Mouse (Mus musculus): ENCODE measurements around the gene Hcst. TPM values are rescaled to one million over a fixed set of nuclear protein-coding genes. Genes with fewer than 3 reads are reported as not detected.

Hcst gene
- polyA plus RNA-seq, 1 experiment from 2014 or later = 0.39 TPM

- no peak for ATAC-seq (ENCODE audit: insufficient number of reproducible peaks, low FRiP score, low TSS enrichment, low read depth)
- Histone ChIP-seq H3K4me2 (ENCODE audit: low read depth, severe bottlenecking) (peak overlapping the region; percentile 96), H3K27me3 (ENCODE audit: control insufficient read depth, insufficient read depth, low read length) (peaks cover 20% of the 10 kb centered on the region), H3K9ac (ENCODE audit: low read length) (no peak overlapping the region), H3K4me3 (ENCODE audit: low read depth, low read length) (peak overlapping the region; percentile 46), H3K4me1 (ENCODE audit: control insufficient read depth, insufficient read depth, low read length) (no peaks in the 10 kb centered on the region; the same call in 1 of the 2 replicates), H3K36me3 (ENCODE audit: control insufficient read depth, insufficient read depth, low read length) (no peaks in the 10 kb centered on the region), H3K27ac (replicated peaks; ENCODE audit: low read depth, low read length) (no peak overlapping the region), H3K9me3 (ENCODE audit: control insufficient read depth, low read length) (no peaks in the 10 kb centered on the region)
- no peak for DNase-seq (ENCODE audit: low spot score)
- 47% methylated on average over 23 of the region's 23 CpGs for WGBS
Observed at GRCm38 (mm10) chr7:30423071-30423641, 3.5 kb upstream of the Hcst start.

- H3K4me1 ChIP-seq (ENCODE audit: control insufficient read depth, insufficient read depth, low read length) = no peaks in the 10 kb centered on the region; the same call in 1 of the 2 replicates
- DNase-seq (ENCODE audit: low spot score) = no peak
- no peak overlapping the region for H3K27ac ChIP-seq (replicated peaks; ENCODE audit: low read depth, low read length)
- peak overlapping the region; percentile 96 for H3K4me2 ChIP-seq (ENCODE audit: low read depth, severe bottlenecking)
- WGBS = 16% methylated on average over 9 of the region's 9 CpGs
- no peaks in the 10 kb centered on the region for H3K9me3 ChIP-seq (ENCODE audit: control insufficient read depth, low read length)
- ATAC-seq (ENCODE audit: insufficient number of reproducible peaks, low FRiP score, low TSS enrichment, low read depth) = no peak
- peak overlapping the region; percentile 46 for H3K4me3 ChIP-seq (ENCODE audit: low read depth, low read length)
- H3K27me3 ChIP-seq (ENCODE audit: control insufficient read depth, insufficient read depth, low read length) = peaks cover 20% of the 10 kb centered on the region
- H3K36me3 ChIP-seq (ENCODE audit: control insufficient read depth, insufficient read depth, low read length) = no peaks in the 10 kb centered on the region
- peak overlapping the region; percentile 55; the same call in 1 of the 2 replicates for H3K9ac ChIP-seq (ENCODE audit: low read length)
Observed at GRCm38 (mm10) chr7:30422560-30422959, 2.9 kb upstream of the Hcst start.

GRCm38 (mm10) chr7:30421890-30422435 is 2.3 kb upstream of the Hcst start:
- no peak overlapping the region; the same call in 1 of the 2 replicates for H3K27ac ChIP-seq (replicated peaks; ENCODE audit: low read depth, low read length)

GRCm38 (mm10) chr7:30421175-30421889 is 1.7 kb upstream of the Hcst start, which contains the start of gene Nfkbid:
Gene Nfkbid (plus strand): TSS chr7:30421732.
- 12% methylated on average over 31 of the region's 31 CpGs for WGBS
- ATAC-seq (ENCODE audit: insufficient number of reproducible peaks, low FRiP score, low TSS enrichment, low read depth) (no peak), DNase-seq (ENCODE audit: low spot score) (peak; percentile 45)
- peak within 1 kb of the TSS; percentile 46 for H3K4me3 ChIP-seq (ENCODE audit: low read depth, low read length)
- H3K9ac ChIP-seq (ENCODE audit: low read length) = peak within 1 kb of the TSS; percentile 55
- H3K9me3 ChIP-seq (ENCODE audit: control insufficient read depth, low read length) = no peaks in the 10 kb centered on the region
- peaks cover 20% of the 10 kb centered on the region for H3K27me3 ChIP-seq (ENCODE audit: control insufficient read depth, insufficient read depth, low read length)
- no peaks in the 10 kb centered on the region for H3K36me3 ChIP-seq (ENCODE audit: control insufficient read depth, insufficient read depth, low read length)
- peak within 1 kb of the TSS; percentile 96 for H3K4me2 ChIP-seq (ENCODE audit: low read depth, severe bottlenecking)
- no peak within 1 kb of the TSS; the same call in 1 of the 2 replicates for H3K27ac ChIP-seq (replicated peaks; ENCODE audit: low read depth, low read length)
- no peaks in the 10 kb centered on the region; the same call in 1 of the 2 replicates for H3K4me1 ChIP-seq (ENCODE audit: control insufficient read depth, insufficient read depth, low read length)

More at GRCm38 (mm10) chr7:30421890-30422435, 2.3 kb upstream of the Hcst start:
- Histone ChIP-seq H3K27me3 (ENCODE audit: control insufficient read depth, insufficient read depth, low read length) (peaks cover 20% of the 10 kb centered on the region), H3K9me3 (ENCODE audit: control insufficient read depth, low read length) (no peaks in the 10 kb centered on the region), H3K9ac (ENCODE audit: low read length) (peak overlapping the region; percentile 55), H3K4me2 (ENCODE audit: low read depth, severe bottlenecking) (peak overlapping the region; percentile 96), H3K4me1 (ENCODE audit: control insufficient read depth, insufficient read depth, low read length) (no peaks in the 10 kb centered on the region; the same call in 1 of the 2 replicates), H3K36me3 (ENCODE audit: control insufficient read depth, insufficient read depth, low read length) (no peaks in the 10 kb centered on the region), H3K4me3 (ENCODE audit: low read depth, low read length) (peak overlapping the region; percentile 46)
- WGBS = under 1% methylated on average over 45 of the region's 45 CpGs
- ATAC-seq (ENCODE audit: insufficient number of reproducible peaks, low FRiP score, low TSS enrichment, low read depth) (peak; percentile 71), DNase-seq (ENCODE audit: low spot score) (peak; percentile 86)

- Histone ChIP-seq H3K4me2 (ENCODE audit: low read depth, severe bottlenecking) (no peak overlapping the region), H3K27ac (replicated peaks; ENCODE audit: low read depth, low read length) (no peak overlapping the region), H3K4me1 (ENCODE audit: control insufficient read depth, insufficient read depth, low read length) (no peaks in the 10 kb centered on the region; the same call in 1 of the 2 replicates), H3K27me3 (ENCODE audit: control insufficient read depth, insufficient read depth, low read length) (peaks cover 20% of the 10 kb centered on the region), H3K4me3 (ENCODE audit: low read depth, low read length) (no peak overlapping the region), H3K9ac (ENCODE audit: low read length) (no peak overlapping the region), H3K36me3 (ENCODE audit: control insufficient read depth, insufficient read depth, low read length) (no peaks in the 10 kb centered on the region), H3K9me3 (ENCODE audit: control insufficient read depth, low read length) (no peaks in the 10 kb centered on the region)
- DNase-seq (ENCODE audit: low spot score) (no peak), ATAC-seq (ENCODE audit: insufficient number of reproducible peaks, low FRiP score, low TSS enrichment, low read depth) (no peak)
- WGBS = 83% methylated on average over 3 of the region's 3 CpGs
Observed at GRCm38 (mm10) chr7:30420673-30421072, 1.0 kb upstream of the Hcst start.

- Histone ChIP-seq H3K27ac (replicated peaks; ENCODE audit: low read depth, low read length) (no peak overlapping the region), H3K4me2 (ENCODE audit: low read depth, severe bottlenecking) (no peak overlapping the region), H3K4me3 (ENCODE audit: low read depth, low read length) (no peak overlapping the region), H3K9ac (ENCODE audit: low read length) (no peak overlapping the region), H3K36me3 (ENCODE audit: control insufficient read depth, insufficient read depth, low read length) (no peaks in the 10 kb centered on the region), H3K9me3 (ENCODE audit: control insufficient read depth, low read length) (no peaks in the 10 kb centered on the region), H3K27me3 (ENCODE audit: control insufficient read depth, insufficient read depth, low read length) (peaks cover 19% of the 10 kb centered on the region), H3K4me1 (ENCODE audit: control insufficient read depth, insufficient read depth, low read length) (no peaks in the 10 kb centered on the region; the same call in 1 of the 2 replicates)
- WGBS = 74% methylated on average over 9 of the region's 9 CpGs
- ATAC-seq (ENCODE audit: insufficient number of reproducible peaks, low FRiP score, low TSS enrichment, low read depth) (no peak), DNase-seq (ENCODE audit: low spot score) (no peak)
Observed at GRCm38 (mm10) chr7:30417856-30418255, 1.8 kb downstream of the Hcst start.

GRCm38 (mm10) chr7:30413596-30413995 is 6.1 kb downstream of the Hcst start, which contains the start of gene Tyrobp:
Gene Tyrobp (plus strand): TSS chr7:30413760.
- Histone ChIP-seq H3K27ac (replicated peaks; ENCODE audit: low read depth, low read length) (no peak within 1 kb of the TSS), H3K27me3 (ENCODE audit: control insufficient read depth, insufficient read depth, low read length) (no peaks in the 10 kb centered on the region), H3K4me1 (ENCODE audit: control insufficient read depth, insufficient read depth, low read length) (no peaks in the 10 kb centered on the region), H3K4me2 (ENCODE audit: low read depth, severe bottlenecking) (no peak within 1 kb of the TSS), H3K9ac (ENCODE audit: low read length) (no peak within 1 kb of the TSS), H3K36me3 (ENCODE audit: control insufficient read depth, insufficient read depth, low read length) (no peaks in the 10 kb centered on the region), H3K9me3 (ENCODE audit: control insufficient read depth, low read length) (no peaks in the 10 kb centered on the region), H3K4me3 (ENCODE audit: low read depth, low read length) (no peak within 1 kb of the TSS)
- DNase-seq (ENCODE audit: low spot score) = no peak
- ATAC-seq (ENCODE audit: insufficient number of reproducible peaks, low FRiP score, low TSS enrichment, low read depth) = no peak
- WGBS = 76% methylated on average over 5 of the region's 5 CpGs

- WGBS = 56% methylated on average over 4 of the region's 4 CpGs
- H3K27me3 ChIP-seq (ENCODE audit: control insufficient read depth, insufficient read depth, low read length) = no peaks in the 10 kb centered on the region
- ATAC-seq (ENCODE audit: insufficient number of reproducible peaks, low FRiP score, low TSS enrichment, low read depth) = no peak
Observed at GRCm38 (mm10) chr7:30412735-30413147, 6.9 kb downstream of the Hcst start.

More at GRCm38 (mm10) chr7:30412735-30413147, 6.9 kb downstream of the Hcst start:
- no peaks in the 10 kb centered on the region for H3K4me1 ChIP-seq (ENCODE audit: control insufficient read depth, insufficient read depth, low read length)
- DNase-seq (ENCODE audit: low spot score) = no peak
- H3K4me3 ChIP-seq (ENCODE audit: low read depth, low read length) = no peak overlapping the region
- no peak overlapping the region for H3K27ac ChIP-seq (replicated peaks; ENCODE audit: low read depth, low read length)
- H3K4me2 ChIP-seq (ENCODE audit: low read depth, severe bottlenecking) = no peak overlapping the region
- H3K36me3 ChIP-seq (ENCODE audit: control insufficient read depth, insufficient read depth, low read length) = no peaks in the 10 kb centered on the region
- H3K9ac ChIP-seq (ENCODE audit: low read length) = no peak overlapping the region
- no peaks in the 10 kb centered on the region for H3K9me3 ChIP-seq (ENCODE audit: control insufficient read depth, low read length)
